Mouse (Mus musculus) left cerebral cortex, postnatal 36 days (tissue): ENCODE data around the gene Lypd4. TPM values are rescaled to one million over a fixed set of nuclear protein-coding genes. Genes with fewer than 3 reads are reported as not detected.
"Not testable (repeated sequence)": the region's sequence is repeated elsewhere in the genome, so short reads cannot be mapped to it uniquely, and the experiment has no call there.

Source experiments
- DNase-seq, 2 experiments: peaks; one replicate each; pipeline ENCODE4 v3.0.0; 2021 to 2022; ENCODE audit warnings: low spot score in 2 of 2, mixed read lengths in 1 of 2
- intact Hi-C: fragments of 180-260 bp; cut with DNase I; formaldehyde crosslinking; loops from one replicate; pipeline ENCODE4 v1.15.1; 2025
- total RNA-seq, 2 experiments: library from RNA; stranded (reverse); gene quantifications; 2 replicates each; pipeline ENCODE4 v1.2.3; 2021

Gene Lypd4
- total RNA-seq = not detected

- DNase-seq = no peak
- intact Hi-C loops = no loop called here
Observed at GRCm38 (mm10) chr7:24869532-24870165, at the start of gene Lypd4, which contains the start of gene Dmrtc2. Lypd4 (minus strand) TSS chr7:24869941. Dmrtc2 (plus strand) TSS chr7:24870057.

GRCm38 (mm10) chr7:24918763-24919323 lies 49.1 kb upstream of the Lypd4 start:
- DNase-seq = no peak
- intact Hi-C loops = no loop called here

DNA sequence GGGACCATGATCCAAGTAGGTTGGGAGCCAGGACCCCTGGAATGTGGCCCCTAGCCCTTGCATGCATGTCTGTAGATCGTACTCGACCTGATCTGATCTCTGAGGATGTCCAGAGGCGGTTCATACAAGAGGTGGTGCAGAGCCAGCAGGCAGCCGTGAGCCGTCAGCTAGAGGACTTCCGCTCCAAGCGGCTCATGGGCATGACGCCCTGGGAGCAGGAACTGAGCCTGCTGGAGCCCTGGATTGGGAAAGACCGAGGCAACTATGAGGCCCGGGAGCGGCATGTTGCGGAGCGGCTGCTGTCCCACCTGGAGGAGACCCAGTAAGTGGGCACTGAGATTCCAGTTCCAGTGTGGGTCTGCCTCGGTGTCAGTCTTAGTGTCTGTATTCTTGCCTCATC lies 42.7 kb upstream of the Lypd4 start:
- DNase-seq = no peak
- intact Hi-C loops = no loop called here

- DNase-seq = no peak
- intact Hi-C loops = no loop called here
Observed at GRCm38 (mm10) chr7:24907211-24907748, 37.5 kb upstream of the Lypd4 start.

DNA sequence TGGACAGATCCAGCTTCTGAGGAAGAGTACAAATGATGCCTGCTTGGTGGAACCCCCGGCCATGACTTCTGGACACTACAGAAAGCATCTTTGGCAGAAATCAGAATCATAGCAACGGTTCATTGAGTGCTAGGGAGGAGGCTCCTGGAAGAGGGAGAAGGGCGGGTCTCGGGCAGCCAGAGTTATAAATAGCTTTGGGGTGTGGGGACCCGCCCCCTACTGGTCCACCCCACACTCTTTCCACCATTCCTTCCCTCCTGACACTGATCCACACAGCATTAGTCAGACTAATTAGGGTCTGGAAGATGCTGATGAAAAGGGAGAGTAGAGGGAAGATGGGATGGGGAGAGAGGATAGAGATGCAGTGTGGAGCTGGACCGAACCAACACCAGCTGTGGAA lies 36.8 kb upstream of the Lypd4 start:
- intact Hi-C loops = no loop called here

DNA sequence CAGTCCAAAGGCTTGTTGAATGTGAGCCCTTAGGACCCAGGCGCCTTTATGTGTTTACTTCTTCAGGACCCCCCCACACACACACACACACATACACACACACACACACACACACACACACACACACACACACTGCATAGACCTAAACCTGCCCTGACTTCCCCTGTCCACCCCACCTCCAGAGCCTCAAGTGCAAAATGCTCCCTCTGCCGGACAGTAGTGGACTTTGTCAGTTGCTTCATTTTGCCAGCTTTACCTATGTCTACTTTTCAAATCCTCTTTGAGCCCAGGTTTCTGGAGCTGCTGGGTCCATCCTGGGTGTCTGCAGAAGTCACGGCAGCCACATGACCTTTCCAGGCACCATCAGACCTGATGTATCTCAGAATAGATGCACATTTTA lies 35.2 kb upstream of the Lypd4 start:
- peak; percentile 39 to 61 for DNase-seq
- intact Hi-C loops = no loop called here

More for the DNA sequence above, 36.8 kb upstream of the Lypd4 start:
- DNase-seq = no peak

- DNase-seq = peak; percentile 95 to 97
- intact Hi-C loops = no loop called here
Observed at GRCm38 (mm10) chr7:24904070-24904483, 34.3 kb upstream of the Lypd4 start.

- DNase-seq = no peak
- intact Hi-C loops = no loop called here
Observed at GRCm38 (mm10) chr7:24903444-24903825, 33.7 kb upstream of the Lypd4 start.

- intact Hi-C loops = no loop called here
- peak; percentile 43 to 47 for DNase-seq
Observed at GRCm38 (mm10) chr7:24902630-24903443, 33.1 kb upstream of the Lypd4 start, which contains the start of gene Arhgef1. Arhgef1 (plus strand) TSS chr7:24902912.

DNA sequence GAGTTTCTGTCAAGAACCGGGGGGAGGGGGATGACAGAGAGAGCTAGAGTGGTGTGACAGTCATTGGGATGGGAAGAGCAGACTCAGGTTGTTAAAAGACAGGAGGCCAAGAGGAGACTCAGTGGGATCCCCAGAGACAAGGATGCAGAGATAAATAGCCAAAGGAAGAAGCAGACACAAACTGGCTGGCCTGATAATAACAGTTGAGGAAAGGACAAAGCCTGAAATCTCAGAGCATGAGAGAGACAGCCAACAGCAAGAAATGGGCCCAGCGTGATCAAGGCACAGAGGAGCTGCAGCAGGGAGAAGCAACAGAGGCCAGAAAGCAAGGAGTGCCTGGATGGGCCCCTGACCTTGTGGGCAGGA lies 32.5 kb upstream of the Lypd4 start:
- intact Hi-C loops = no loop called here
- DNase-seq = no peak

DNA sequence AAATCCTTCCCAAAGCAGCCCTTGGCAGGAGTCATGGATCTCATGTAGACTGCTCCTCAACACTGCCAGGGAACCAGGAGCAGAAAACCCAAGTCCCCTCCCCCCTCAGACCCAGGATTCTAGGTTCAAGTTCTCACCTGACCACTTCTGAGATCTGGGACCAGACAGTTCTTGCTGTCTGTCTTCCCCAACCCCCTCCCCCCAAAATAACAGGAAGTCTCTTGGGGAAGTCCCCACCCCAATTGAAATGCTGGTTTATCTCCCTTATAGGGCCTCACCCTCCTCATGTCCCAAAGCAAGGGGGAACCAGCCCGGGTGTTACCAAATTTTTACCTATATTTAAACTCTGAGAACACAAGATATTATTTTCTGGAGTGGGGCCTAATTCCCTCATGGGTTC lies 32.1 kb upstream of the Lypd4 start:
- intact Hi-C loops = no loop called here
- no peak for DNase-seq

GRCm38 (mm10) chr7:24901114-24901513 lies 31.4 kb upstream of the Lypd4 start:
- no peak for DNase-seq
- intact Hi-C loops = no loop called here

GRCm38 (mm10) chr7:24897959-24898358 lies 28.2 kb upstream of the Lypd4 start:
- intact Hi-C loops = no loop called here
- DNase-seq = no peak

- intact Hi-C loops = no loop called here
- no peak for DNase-seq
Observed at GRCm38 (mm10) chr7:24897224-24897623, 27.5 kb upstream of the Lypd4 start, which contains the start of gene Cd79a. Cd79a (plus strand) TSS chr7:24897381.

DNA sequence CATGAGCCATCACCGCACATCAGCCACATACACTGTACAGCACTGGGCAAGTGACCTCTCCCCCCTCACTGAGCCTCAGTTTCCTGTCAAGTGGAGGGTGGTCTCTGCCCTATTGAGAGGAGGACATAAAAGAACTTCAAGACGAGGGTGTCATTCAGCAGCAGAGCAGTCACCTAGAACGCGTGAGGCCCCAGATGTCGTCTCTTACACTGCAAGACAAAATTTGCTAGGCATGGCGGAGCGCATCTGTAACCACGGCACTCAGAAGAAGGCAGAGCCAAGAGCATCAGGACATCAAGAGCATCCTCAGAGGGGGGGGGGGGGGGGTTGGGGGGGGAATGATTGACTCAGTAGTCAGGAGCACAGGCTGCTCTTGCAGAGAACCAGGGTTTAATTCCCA lies 26.5 kb upstream of the Lypd4 start:
- intact Hi-C loops = no loop called here
- no peak for DNase-seq

DNA sequence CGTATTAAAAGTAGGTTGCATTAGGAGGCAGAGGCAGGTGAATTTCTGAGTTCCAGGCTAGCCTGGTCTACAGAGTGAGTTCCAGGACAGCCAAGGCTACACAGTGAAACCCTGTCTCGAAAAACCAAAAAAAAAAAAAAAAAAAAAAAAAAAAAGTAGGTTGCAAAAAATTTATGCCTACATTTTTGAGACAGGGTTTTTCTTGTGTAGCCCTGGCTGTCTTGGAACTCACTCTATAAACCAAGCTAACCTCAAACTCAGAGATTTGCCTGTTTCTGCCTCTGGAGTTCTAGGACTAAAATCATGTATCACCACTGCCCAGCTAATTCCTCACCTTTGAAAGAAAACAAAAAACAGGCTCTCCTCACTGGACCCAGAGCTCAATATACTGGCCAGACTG lies 26.0 kb upstream of the Lypd4 start:
- intact Hi-C loops, DNase-seq: not testable (repeated sequence)

DNA sequence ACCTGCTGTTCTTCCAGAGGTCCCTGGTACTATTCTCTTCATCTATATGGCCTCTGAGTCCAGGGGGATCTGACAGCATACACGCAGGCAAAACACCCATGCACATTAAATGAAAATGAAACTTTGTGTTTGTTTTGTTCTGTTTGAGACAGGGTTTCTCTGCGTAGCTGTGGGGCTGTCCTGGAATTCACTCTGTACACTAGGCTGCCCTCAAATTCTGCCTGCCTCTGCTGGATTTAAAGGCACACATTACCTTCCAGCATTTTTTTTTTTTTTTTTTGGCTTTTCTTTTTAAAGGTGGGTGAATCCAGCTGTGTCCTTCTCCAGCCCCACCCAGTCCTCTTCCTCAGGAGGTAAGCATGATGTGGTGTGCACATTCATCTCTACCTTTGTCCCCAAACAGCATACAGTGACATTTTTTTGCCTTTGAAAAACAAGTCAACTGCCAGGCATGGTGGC lies 22.4 kb upstream of the Lypd4 start:
- intact Hi-C loops = no loop called here
- DNase-seq = no peak

DNA sequence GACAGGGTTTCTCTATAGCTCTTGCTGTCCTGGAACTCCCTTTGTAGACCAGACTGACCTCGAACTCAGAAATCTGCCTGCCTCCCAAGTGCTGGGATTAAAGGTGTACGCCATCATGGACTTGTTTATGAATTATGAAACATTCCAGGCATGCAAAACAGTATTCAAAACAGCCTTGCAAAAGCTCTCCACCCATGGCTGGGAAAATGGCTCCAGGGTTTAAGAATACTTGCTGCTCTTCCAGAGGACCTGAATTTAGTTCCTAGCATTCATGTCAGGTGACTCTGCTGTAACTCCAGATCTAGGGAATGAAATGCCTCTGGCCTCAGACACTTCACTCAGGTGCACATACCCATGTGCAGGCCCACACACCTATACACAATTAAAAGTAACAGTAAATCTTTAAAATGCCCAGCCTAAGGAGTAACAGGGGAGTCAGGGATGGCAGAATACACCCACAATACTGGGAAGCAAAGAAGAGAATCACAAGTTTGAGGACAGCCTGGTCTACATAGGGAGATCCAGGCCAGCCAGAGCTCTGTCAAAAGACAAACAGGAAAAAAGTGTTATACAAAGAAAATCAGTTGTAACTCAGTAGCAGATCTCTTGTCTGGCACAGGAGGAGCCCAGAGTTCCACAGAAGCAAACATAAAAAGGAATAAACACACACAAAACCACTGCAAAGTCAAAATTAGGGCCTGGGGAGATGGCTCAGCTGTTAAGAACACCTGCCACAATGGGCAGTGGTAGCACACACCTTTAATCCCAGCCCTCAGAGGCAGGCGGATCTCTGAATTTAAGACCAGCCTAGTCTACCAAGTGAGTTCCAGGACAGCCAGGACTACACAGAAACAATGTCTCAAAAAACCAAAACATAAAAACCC lies 21.7 kb upstream of the Lypd4 start:
- intact Hi-C loops = loop anchor here (2.0 kb wide), 1 partner anchor 73 kb away; no protein-coding TSS in a partner anchor
- no peak for DNase-seq
